Mouse (Mus musculus): ENCODE data around the gene Amd1. TPM values are rescaled to one million over a fixed set of nuclear protein-coding genes. Genes with fewer than 3 reads are reported as not detected.

Gene Amd1
- total and polyA plus RNA-seq, 3 experiments = 81.2 to 102 TPM; not detected in 1

DNA sequence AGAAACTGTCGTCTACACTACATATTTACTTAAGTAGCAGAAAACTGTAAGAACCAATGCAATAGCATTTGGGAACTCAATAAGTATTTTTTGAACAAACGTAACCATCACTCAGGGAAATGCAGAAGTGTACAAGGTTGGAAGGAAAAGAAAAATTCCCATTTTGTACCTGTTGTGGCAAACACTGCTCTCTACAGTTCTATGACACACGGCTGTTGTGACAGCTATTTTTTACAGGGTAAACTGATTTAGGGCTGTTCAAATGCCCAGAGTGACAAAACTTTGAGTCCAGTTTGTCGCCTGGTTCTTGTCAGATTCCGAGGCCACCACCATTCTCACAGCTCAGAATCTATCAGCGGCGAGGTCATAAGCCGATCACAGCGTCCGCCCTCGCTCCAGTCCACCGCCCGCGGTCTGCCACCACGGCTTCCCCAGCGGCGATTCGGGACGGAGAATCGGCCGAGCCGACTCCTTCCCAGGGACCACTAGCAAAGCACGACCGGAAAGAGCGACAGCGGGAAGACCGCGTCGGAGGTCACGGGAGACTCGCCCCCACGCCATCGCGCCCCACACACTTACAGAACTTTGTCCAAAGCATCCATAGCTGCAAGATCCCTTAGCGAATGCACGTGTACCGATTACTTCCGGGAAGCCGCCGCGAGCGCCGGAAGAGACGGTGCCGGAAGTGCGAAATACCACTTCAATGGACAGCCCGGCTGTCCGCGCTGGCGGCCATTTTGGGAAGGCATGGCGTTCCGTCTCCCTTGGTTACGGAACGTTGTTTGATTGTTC is 55.4 kb downstream of the Amd1 start, which contains the start of gene Rpf2 (continued):
- TF ChIP-seq ELF1 (IDR thresholded peaks at IDR 0.05; ENCODE audit: low read depth, low read length) (peak; percentile 94), MYC (IDR thresholded peaks at IDR 0.05; ENCODE audit: low read depth, low read length) (peak; percentile 97), NELFE (IDR thresholded peaks at IDR 0.05; ENCODE audit: low read depth, low read length) (peak; percentile 75; the same call in 1 of the 2 replicates), JUND (IDR thresholded peaks at IDR 0.05; ENCODE audit: low read depth, low read length) (no peak), MAFK (IDR thresholded peaks at IDR 0.05; ENCODE audit: borderline replicate concordance, low read depth, low read length) (no peak)

DNA sequence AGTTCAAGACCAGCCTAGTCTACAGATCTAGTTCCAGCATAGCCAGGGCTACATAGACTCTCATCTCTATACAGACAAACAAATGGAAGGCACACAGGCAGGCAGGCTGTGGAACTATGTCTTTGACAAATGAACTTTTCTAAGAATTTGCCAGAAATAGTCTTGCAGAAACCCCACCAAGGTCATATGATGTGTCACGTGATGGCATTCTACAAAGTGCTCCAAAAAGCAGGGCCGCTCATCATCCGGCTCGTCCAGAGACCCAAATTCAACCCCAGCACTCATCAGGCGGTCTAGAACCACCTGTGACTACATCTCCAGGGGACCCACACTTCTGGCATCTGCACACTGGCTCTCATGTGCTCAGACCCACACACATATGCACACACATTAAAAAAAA is 64.2 kb downstream of the Amd1 start:
- DNase-seq (ENCODE audit: low read depth, low spot score) = no peak
- Histone ChIP-seq H3K27me3 (ENCODE audit: control insufficient read depth in 1 of 2, insufficient read depth in 2 of 2, low read length in 2 of 2) (no peaks in the 10 kb centered on the region), H3K9ac (ENCODE audit: control insufficient read depth, low read depth, low read length, poor library complexity, severe bottlenecking) (no peak overlapping the region), H3K4me3 (ENCODE audit: control insufficient read depth in 1 of 2, insufficient read depth in 1 of 2, low read depth in 2 of 2, low read length in 2 of 2) (no peak overlapping the region), H3K27ac (ENCODE audit: control insufficient read depth, low read depth, low read length) (no peak overlapping the region), H3K79me2 (ENCODE audit: control insufficient read depth, insufficient read depth, low read length, poor library complexity) (peaks cover 13% of the 10 kb centered on the region), H3K9me3 (replicated peaks; ENCODE audit: insufficient read depth, low read length) (no peaks in the 10 kb centered on the region), H3K36me3 (ENCODE audit: control insufficient read depth in 1 of 2, insufficient read depth in 2 of 2, low read length in 2 of 2) (peaks cover 4 to 40% of the 10 kb centered on the region in 2 experiments), H3K4me1 (ENCODE audit: control insufficient read depth in 1 of 2, insufficient read depth in 2 of 2, low read length in 2 of 2) (no peaks in the 10 kb centered on the region)
- TF ChIP-seq RAD21 (IDR thresholded peaks at IDR 0.05; ENCODE audit: low read depth, low read length) (no peak), NELFE (IDR thresholded peaks at IDR 0.05; ENCODE audit: low read depth, low read length) (no peak), EP300 (IDR thresholded peaks at IDR 0.05; ENCODE audit: low read depth in 1 of 2, low read length in 2 of 2) (no peak), E2F4 (IDR thresholded peaks at IDR 0.05; ENCODE audit: borderline replicate concordance, low read depth, low read length) (no peak), ETS1 (IDR thresholded peaks at IDR 0.05; ENCODE audit: low read depth, low read length) (no peak), HCFC1 (IDR thresholded peaks at IDR 0.05; ENCODE audit: low read depth, low read length) (no peak), MXI1 (IDR thresholded peaks at IDR 0.05; ENCODE audit: low read depth, low read length) (no peak), POLR2AphosphoS2 (IDR thresholded peaks at IDR 0.05; ENCODE audit: low read length) (no peak), MAZ (IDR thresholded peaks at IDR 0.05; ENCODE audit: low read depth, low read length) (no peak), MYB (IDR thresholded peaks at IDR 0.05; ENCODE audit: low read depth, low read length) (no peak), MYC (IDR thresholded peaks at IDR 0.05; ENCODE audit: low read depth, low read length) (no peak), ELF1 (IDR thresholded peaks at IDR 0.05; ENCODE audit: low read depth, low read length) (no peak), POLR2A (IDR thresholded peaks at IDR 0.05; ENCODE audit: control insufficient read depth in 1 of 2, insufficient read depth in 1 of 2, low read depth in 1 of 2, low read length in 2 of 2, poor library complexity in 1 of 2) (no peak), MAFK (IDR thresholded peaks at IDR 0.05; ENCODE audit: borderline replicate concordance, low read depth, low read length) (no peak), USF2 (IDR thresholded peaks at IDR 0.05; ENCODE audit: borderline replicate concordance in 1 of 2, insufficient read depth in 1 of 2, low read depth in 1 of 2, low read length in 2 of 2) (no peak), UBTF (IDR thresholded peaks at IDR 0.05; ENCODE audit: borderline replicate concordance, insufficient read depth, low read depth, low read length) (no peak), USF1 (IDR thresholded peaks at IDR 0.05; ENCODE audit: low read depth, low read length) (no peak), CHD1 (IDR thresholded peaks at IDR 0.05; ENCODE audit: low read depth, low read length) (no peak), SMC3 (IDR thresholded peaks at IDR 0.05; ENCODE audit: low read depth, low read length) (no peak), GATA1 (IDR thresholded peaks at IDR 0.05; ENCODE audit: low read depth, low read length) (no peak)

Other genes starting within 250 kb of the Amd1 start
- 13.2 TPM in 2 replicates for gene Slc16a10, start 159.9 kb downstream of the Amd1 start, total RNA-seq (2012; rRNA removed)
- 10 to 100 TPM in 1 of 2 experiments, not detected in 1; 17.9 TPM for gene Slc16a10, start 159.9 kb downstream of the Amd1 start, polyA plus RNA-seq (2012; ENCODE audit: insufficient read depth in 1 of 2, insufficient read length in 2 of 2, low read depth in 1 of 2, low replicate concordance in 2 of 2, missing spikeins in 1 of 2)
- gene Rpf2, start 55.1 kb downstream of the Amd1 start, total RNA-seq (2012; rRNA removed) = 104 and 122 TPM in 2 replicates
- gene Rpf2, start 55.1 kb downstream of the Amd1 start, polyA plus RNA-seq (2012; ENCODE audit: insufficient read depth in 1 of 2, insufficient read length in 2 of 2, low read depth in 1 of 2, low replicate concordance in 2 of 2, missing spikeins in 1 of 2) = 10 to 100 TPM in 1 of 2 experiments, not detected in 1; 92.8 TPM
- gene Gtf3c6, start 44.1 kb downstream of the Amd1 start, total RNA-seq (2012; rRNA removed) = 41.6 and 42.0 TPM in 2 replicates
- 10 to 100 TPM in 1 of 2 experiments, not detected in 1; 56.6 TPM for gene Gtf3c6, start 44.1 kb downstream of the Amd1 start, polyA plus RNA-seq (2012; ENCODE audit: insufficient read depth in 1 of 2, insufficient read length in 2 of 2, low read depth in 1 of 2, low replicate concordance in 2 of 2, missing spikeins in 1 of 2)
- gene Cdk19, start 37.4 kb upstream of the Amd1 start, total RNA-seq (2012; rRNA removed) = 2.8 and 4.8 TPM in 2 replicates
- 1 to 10 TPM in 1 of 2 experiments, not detected in 1; 8.2 TPM for gene Cdk19, start 37.4 kb upstream of the Amd1 start, polyA plus RNA-seq (2012; ENCODE audit: insufficient read depth in 1 of 2, insufficient read length in 2 of 2, low read depth in 1 of 2, low replicate concordance in 2 of 2, missing spikeins in 1 of 2)

All from MEL (cell line).